Mouse (Mus musculus) lung, postnatal 0 days (tissue): ENCODE measurements at regions not wholly inside any gene's neighbourhood (a gene's known extent, or its start where the extent isn't known, plus 50 kb on each side); places are given as distances from the start of the nearest gene placed in this dataset.

Experiments
- CTCF ChIP-seq: IDR thresholded peaks from 2 replicates; pipeline ENCODE4 v1.5.1; 2016; ENCODE audit warnings: antibody characterized with exemption, mild to moderate bottlenecking
- EP300 ChIP-seq: IDR thresholded peaks from 2 replicates; pipeline ENCODE4 v1.6.1; 2016; ENCODE audit warnings: antibody characterized with exemption, mild to moderate bottlenecking, control low read depth

DNA sequence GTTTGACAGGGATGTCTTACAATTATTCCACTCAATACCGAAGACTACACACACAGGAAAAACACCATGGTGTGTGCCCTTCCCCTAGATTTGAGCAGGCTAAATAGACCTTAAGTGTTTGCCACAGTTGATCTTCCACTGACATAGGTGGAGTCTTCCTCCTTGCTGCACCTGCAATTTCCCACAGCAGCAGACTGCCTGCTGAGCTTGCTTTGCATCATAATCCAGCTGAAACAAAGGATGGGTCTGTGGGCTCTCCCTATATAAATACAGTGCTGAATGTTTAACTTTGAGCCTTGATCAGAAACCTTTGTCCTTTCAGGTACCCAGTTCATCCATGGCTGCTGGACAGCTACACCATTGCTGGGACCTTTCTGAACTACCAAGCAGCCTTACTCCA lies 334.3 kb downstream of the Lmbrd1 start:
- no peak for TF ChIP-seq CTCF
- no peak for TF ChIP-seq EP300
